Mouse (Mus musculus) liver, postnatal 0 days (tissue): Measurements from ENCODE around the gene Afdn.

Experiments used
- CTCF ChIP-seq: sonication (generic); IDR thresholded peaks from 2 replicates; pipeline ENCODE4 v1.5.1; 2016; ENCODE audit warnings: antibody characterized with exemption, low read depth
- EP300 ChIP-seq: IDR thresholded peaks from 2 replicates; pipeline ENCODE4 v1.6.1; 2016; ENCODE audit warnings: antibody characterized with exemption, low read depth, mild to moderate bottlenecking

GRCm38 (mm10) chr17:13733971-13734370 lies 26.4 kb upstream of the Afdn start:
- no peak for TF ChIP-seq CTCF
- no peak for TF ChIP-seq EP300
